ENCODE assay signal across 16 mouse cellular contexts in genomic region chr6:41015065-41015464, GRCm38 (mm10). TPM values are rescaled to one million over a fixed set of nuclear protein-coding genes. Genes with fewer than 3 reads are reported as not detected.
DNase-seq lines count a peak whose midpoint lies in the region; ATAC-seq lines count a peak whose summit lies in the region.
"Had no signal": no experiment of that assay in that cellular context is flagged by ENCODE, and none has a peak within 500 bp of the region (broad histone marks: within the 10 kb centered on the region; RNA-seq: fewer than 3 reads in every experiment).

No protein-coding gene starts in this region.

- H3K4me1 ChIP-seq in hindbrain, embryonic 11.5 days (replicated peaks; ENCODE audit: control insufficient read depth, insufficient read depth, low read length), result no peaks in the 10 kb centered on the region
- no peaks in the 10 kb centered on the region for H3K4me1 ChIP-seq in hindbrain, embryonic 13.5 days (replicated peaks)
- no peaks in the 10 kb centered on the region for H3K4me1 ChIP-seq in neural tube, embryonic 12.5 days
- H3K4me1 ChIP-seq: liver, embryonic 13.5 days had no signal

- no peaks in the 10 kb centered on the region for H3K9me3 ChIP-seq in hindbrain, embryonic 11.5 days (ENCODE audit: control insufficient read depth, low read length)
- H3K9me3 ChIP-seq in hindbrain, embryonic 13.5 days, result no peaks in the 10 kb centered on the region
- no peaks in the 10 kb centered on the region for H3K9me3 ChIP-seq in neural tube, embryonic 12.5 days
- H3K9me3 ChIP-seq: liver, embryonic 13.5 days had no signal

- H3K4me2 ChIP-seq in hindbrain, embryonic 11.5 days (replicated peaks; ENCODE audit: low read depth, low read length), result no peak overlapping the region
- no peak overlapping the region for H3K4me2 ChIP-seq in hindbrain, embryonic 13.5 days
- no peak overlapping the region for H3K4me2 ChIP-seq in neural tube, embryonic 12.5 days (replicated peaks)
- H3K4me2 ChIP-seq: liver, embryonic 13.5 days had no signal

- no peak overlapping the region for H3K9ac ChIP-seq in hindbrain, embryonic 11.5 days (ENCODE audit: low read depth, low read length)
- H3K9ac ChIP-seq in hindbrain, embryonic 13.5 days, result no peak overlapping the region
- H3K9ac ChIP-seq in neural tube, embryonic 12.5 days, result no peak overlapping the region
- H3K9ac ChIP-seq: liver, embryonic 13.5 days had no signal

- H3K36me3 ChIP-seq in hindbrain, embryonic 11.5 days (ENCODE audit: control insufficient read depth, insufficient read depth, low read length), result no peaks in the 10 kb centered on the region
- no peaks in the 10 kb centered on the region for H3K36me3 ChIP-seq in hindbrain, embryonic 13.5 days
- no peaks in the 10 kb centered on the region for H3K36me3 ChIP-seq in neural tube, embryonic 12.5 days
- H3K36me3 ChIP-seq: liver, embryonic 13.5 days had no signal

- no peak overlapping the region for H3K27ac ChIP-seq in hindbrain, embryonic 11.5 days (ENCODE audit: low read depth, low read length)
- no peak overlapping the region for H3K27ac ChIP-seq in hindbrain, embryonic 13.5 days
- H3K27ac ChIP-seq in neural tube, embryonic 12.5 days, result no peak overlapping the region
- H3K27ac ChIP-seq: liver, embryonic 13.5 days had no signal

- ATAC-seq in hindbrain, embryonic 11.5 days (ENCODE audit: low FRiP score), result peak; percentile 54; the same call in 1 of the 2 replicates
- no peak for ATAC-seq in hindbrain, embryonic 13.5 days (ENCODE audit: low FRiP score)
- 0 out of 2 replicates have a peak, but pooled peaks have one; percentile 56 for ATAC-seq in neural tube, embryonic 12.5 days (ENCODE audit: low FRiP score, low read depth)
- peak; percentile 76 for ATAC-seq in megakaryocyte progenitor cell, adult 5-6 weeks (replicated peaks; ENCODE audit: poor library complexity)

- no peaks in the 10 kb centered on the region for H3K27me3 ChIP-seq in hindbrain, embryonic 11.5 days (ENCODE audit: control insufficient read depth, insufficient read depth, low read length)
- H3K27me3 ChIP-seq in hindbrain, embryonic 13.5 days, result no peaks in the 10 kb centered on the region
- H3K27me3 ChIP-seq in neural tube, embryonic 12.5 days (replicated peaks), result no peaks in the 10 kb centered on the region
- H3K27me3 ChIP-seq: liver, embryonic 13.5 days had no signal

- 74% methylated on average over 4 of the region's 4 CpGs for WGBS in hindbrain, embryonic 11.5 days
- 71% methylated on average over 4 of the region's 4 CpGs for WGBS in hindbrain, embryonic 13.5 days
- 43% methylated on average over 4 of the region's 4 CpGs for WGBS in neural tube, embryonic 12.5 days

- H3K4me3 ChIP-seq in hindbrain, embryonic 11.5 days (ENCODE audit: low read depth, low read length), result no peak overlapping the region
- H3K4me3 ChIP-seq in hindbrain, embryonic 13.5 days, result no peak overlapping the region
- no peak overlapping the region for H3K4me3 ChIP-seq in neural tube, embryonic 12.5 days
- H3K4me3 ChIP-seq: erythroblast, embryonic 14.5 days; liver, embryonic 13.5 days had no signal

- no peak for DNase-seq in hindbrain, embryonic 11.5 days (ENCODE audit: low spot score)
- no peak for DNase-seq in neural tube, embryonic 10.5 days (ENCODE audit: extremely low spot score, low spot score)
- DNase-seq in ES-CJ7 (ENCODE audit: low read depth, low spot score), result peak; percentile 8
- no peak for DNase-seq in left cerebral cortex, adult 9 months (ENCODE audit: low spot score in 2 of 2)
- DNase-seq in cerebellum, adult 8-10 months, result no peak
- DNase-seq: cerebellum, postnatal 10 days; heart, postnatal 36 days; kidney, postnatal 10 days; liver, embryonic 13.5 days; lung, postnatal 36 days had no signal

RNA-seq across cellular contexts. Expression of gene Gm2663, which starts 15.8 kb away (rescaled TPM):
- polyA plus RNA-seq in hindbrain, embryonic 11.5 days (2014; fragmentation: Nextera tagmentation; extraction: Ambion mirVana), result not detected in 2 replicates
- not detected in 2 replicates for polyA plus RNA-seq in hindbrain, embryonic 13.5 days (2015; fragmentation: Nextera tagmentation; extraction: Ambion mirVana)
- not detected in 2 replicates for polyA plus RNA-seq in neural tube, embryonic 12.5 days (2016; fragmentation: Nextera tagmentation; extraction: Ambion mirVana)
- not detected in 2 replicates for total RNA-seq in megakaryocyte progenitor cell, adult 5-6 weeks (2015)
- total RNA-seq in megakaryocyte progenitor cell, adult 5-6 weeks (2017), result not detected in 2 replicates
- total RNA-seq: heart, postnatal 36 days; left cerebral cortex, adult 18-20 months had no signal
- polyA plus RNA-seq: erythroblast, embryonic 14.5 days; liver, embryonic 13.5 days; spleen, adult 2 months had no signal

RNA-seq across cellular contexts. Expression of gene 2210010C04Rik, which starts 20.2 kb away (rescaled TPM):
- polyA plus RNA-seq in hindbrain, embryonic 11.5 days (2014; fragmentation: Nextera tagmentation; extraction: Ambion mirVana), result not detected in 2 replicates
- not detected in 2 replicates for polyA plus RNA-seq in hindbrain, embryonic 13.5 days (2015; fragmentation: Nextera tagmentation; extraction: Ambion mirVana)
- not detected in 2 replicates for polyA plus RNA-seq in neural tube, embryonic 12.5 days (2016; fragmentation: Nextera tagmentation; extraction: Ambion mirVana)
- total RNA-seq in megakaryocyte progenitor cell, adult 5-6 weeks (2015), result not detected in 2 replicates
- not detected in 2 replicates for total RNA-seq in megakaryocyte progenitor cell, adult 5-6 weeks (2017)
- total RNA-seq: heart, postnatal 36 days; left cerebral cortex, adult 18-20 months had no signal
- polyA plus RNA-seq: erythroblast, embryonic 14.5 days; liver, embryonic 13.5 days had no signal

RNA-seq across cellular contexts. Expression of gene 1810009J06Rik, which starts 50.5 kb away (rescaled TPM):
- polyA plus RNA-seq in hindbrain, embryonic 11.5 days (2014; fragmentation: Nextera tagmentation; extraction: Ambion mirVana), result not detected in 2 replicates
- not detected in 2 replicates for polyA plus RNA-seq in hindbrain, embryonic 13.5 days (2015; fragmentation: Nextera tagmentation; extraction: Ambion mirVana)
- polyA plus RNA-seq in neural tube, embryonic 12.5 days (2016; fragmentation: Nextera tagmentation; extraction: Ambion mirVana), result not detected in 2 replicates
- not detected in 2 replicates for total RNA-seq in megakaryocyte progenitor cell, adult 5-6 weeks (2015)
- total RNA-seq in megakaryocyte progenitor cell, adult 5-6 weeks (2017), result not detected in 2 replicates
- total RNA-seq: heart, postnatal 36 days; left cerebral cortex, adult 18-20 months had no signal
- polyA plus RNA-seq: erythroblast, embryonic 14.5 days; liver, embryonic 13.5 days had no signal
